Mouse (Mus musculus): ENCODE results near the gene Pigx. TPM values are rescaled to one million over a fixed set of nuclear protein-coding genes. Genes with fewer than 3 reads are reported as not detected.

The Pigx gene
- total RNA-seq, 2 experiments from 2014 or later = 18.8 to 24.5 TPM

DNA sequence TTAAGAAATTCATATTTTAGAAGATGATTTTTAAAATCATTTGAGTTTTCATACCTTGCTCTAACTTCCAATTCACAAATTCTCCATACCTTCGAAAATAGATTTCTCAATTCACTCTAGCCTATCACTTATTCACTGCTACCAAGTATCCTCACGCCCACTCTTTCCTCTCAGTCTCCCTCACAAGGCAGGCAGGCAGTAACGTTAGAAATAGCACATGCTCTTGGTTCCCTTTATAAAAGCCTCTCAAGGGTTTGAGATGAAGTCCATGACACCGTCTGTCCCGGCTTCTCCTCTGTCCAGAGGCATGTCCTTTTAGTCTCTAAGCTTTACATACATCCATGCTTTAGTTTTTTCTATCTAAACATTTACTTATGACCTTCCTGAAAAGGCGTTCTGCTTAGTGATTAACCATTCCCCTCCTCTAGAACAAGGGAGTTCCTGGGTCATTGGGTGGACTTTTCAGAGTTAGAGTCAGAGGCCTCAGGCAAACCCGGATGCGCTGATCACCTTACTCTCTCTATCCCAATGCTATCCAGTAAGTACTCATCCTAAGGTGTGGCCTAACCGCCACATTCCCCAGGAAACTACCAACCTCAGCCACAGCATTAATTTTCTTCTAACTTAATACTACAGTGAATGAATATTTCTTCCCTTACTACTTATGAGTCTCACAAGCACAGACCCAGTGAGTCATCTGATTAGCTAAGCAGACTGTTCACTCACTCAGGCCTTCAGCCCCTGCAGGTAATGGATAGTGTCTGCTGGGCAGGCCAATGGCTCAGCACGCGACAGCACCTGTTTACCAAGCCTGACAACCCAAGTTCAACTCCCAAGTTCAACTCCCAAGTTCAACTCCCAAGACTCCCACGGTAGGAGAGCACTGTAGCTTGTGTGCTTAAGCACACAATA is 30.9 kb downstream of the Pigx start:
- no peak for DNase-seq
- intact Hi-C loops (cut with DNase I) = no loop called here

DNA sequence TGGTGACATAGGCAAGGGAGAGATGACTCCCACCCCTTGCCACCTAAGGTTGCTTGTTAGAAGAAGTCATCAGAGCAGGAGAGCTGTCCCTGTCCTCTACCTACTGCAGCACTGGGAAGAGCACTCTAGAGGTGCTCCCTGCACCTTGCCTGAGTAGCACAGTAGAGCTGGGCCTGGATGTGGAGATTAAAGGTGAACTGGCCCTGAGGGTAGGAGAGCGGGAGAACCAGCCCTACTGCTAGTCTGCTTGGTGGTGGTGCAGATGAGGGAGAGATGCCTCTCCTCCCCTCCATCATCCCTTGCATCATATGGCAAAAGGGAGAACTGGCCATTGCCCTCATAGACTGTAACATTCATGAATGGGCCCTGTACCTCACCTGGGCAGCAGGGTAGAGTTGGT is 32.6 kb downstream of the Pigx start:
- intact Hi-C loops (cut with DNase I) = no loop called here
- no peak for DNase-seq

DNA sequence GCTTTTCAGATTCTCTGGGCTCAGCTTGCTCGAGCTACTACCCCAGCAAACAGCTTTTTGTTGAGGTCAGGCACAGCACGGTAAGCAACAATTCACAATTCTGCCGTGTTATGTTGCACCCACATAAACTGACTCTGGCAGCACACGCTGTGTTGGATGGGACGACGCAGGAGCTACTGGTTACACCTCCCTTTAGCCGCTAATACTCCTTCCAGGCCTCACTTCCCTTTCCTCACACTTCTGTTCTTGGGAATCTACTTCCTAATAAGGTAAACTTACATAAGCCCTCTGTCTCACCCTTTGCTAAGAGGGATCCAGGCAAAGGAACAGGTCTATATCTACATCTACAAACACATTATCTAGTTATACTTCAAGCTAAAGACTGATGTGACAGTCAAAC is 35.6 kb downstream of the Pigx start:
- no peak for DNase-seq
- intact Hi-C loops (cut with DNase I) = no loop called here

DNA sequence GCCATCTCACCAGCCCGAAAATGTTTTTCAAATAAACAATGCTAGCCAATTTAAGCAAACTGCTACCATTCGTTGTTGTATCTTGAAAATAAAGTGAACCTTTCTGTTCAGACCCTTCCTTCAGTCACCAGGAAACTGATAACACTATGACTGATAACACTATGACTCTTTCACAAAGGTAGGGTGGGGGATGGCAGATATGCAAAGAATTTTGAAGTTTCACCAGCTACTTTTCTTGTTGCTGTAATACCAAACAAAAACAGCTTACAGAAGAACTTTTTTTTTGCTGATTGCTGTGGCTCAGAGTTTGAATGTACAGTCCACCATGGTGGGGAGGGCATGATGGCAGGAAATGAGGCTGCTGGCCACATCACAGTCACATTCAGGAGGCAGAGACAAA is 37.3 kb downstream of the Pigx start:
- intact Hi-C loops (cut with DNase I) = no loop called here
- no peak for DNase-seq

DNA sequence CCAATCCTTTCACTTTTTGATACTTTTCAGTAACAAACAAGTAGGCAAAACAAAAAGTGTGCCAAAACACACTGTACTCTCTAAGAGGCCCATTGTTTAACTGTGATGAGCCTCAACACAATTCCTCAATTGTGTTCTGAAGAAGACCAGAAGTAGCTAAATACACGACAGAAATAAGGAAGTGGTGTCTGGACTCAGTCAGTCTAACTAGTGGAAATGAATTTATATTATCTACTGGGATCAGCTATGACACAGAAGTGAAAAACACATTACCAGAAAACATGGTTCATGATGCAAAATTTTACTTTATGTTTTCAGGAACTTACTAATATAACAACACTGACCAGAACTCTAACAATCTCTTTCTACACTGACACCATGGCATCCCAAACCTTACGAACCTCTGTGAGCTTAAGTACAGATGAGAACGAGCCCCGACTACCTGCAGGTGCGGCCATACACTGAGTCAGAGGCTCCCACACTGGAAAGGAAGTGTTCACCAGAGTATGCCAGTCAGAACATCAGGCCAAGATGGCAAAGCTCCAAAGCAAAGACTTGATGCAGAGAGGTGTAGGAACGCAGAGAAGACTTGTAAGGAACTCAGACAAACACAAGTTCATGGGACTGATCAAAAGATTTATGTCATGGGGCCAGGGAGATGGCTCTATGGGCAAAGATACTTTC is 39.6 kb downstream of the Pigx start:
- intact Hi-C loops (cut with DNase I) = no loop called here
- no peak for DNase-seq

DNA sequence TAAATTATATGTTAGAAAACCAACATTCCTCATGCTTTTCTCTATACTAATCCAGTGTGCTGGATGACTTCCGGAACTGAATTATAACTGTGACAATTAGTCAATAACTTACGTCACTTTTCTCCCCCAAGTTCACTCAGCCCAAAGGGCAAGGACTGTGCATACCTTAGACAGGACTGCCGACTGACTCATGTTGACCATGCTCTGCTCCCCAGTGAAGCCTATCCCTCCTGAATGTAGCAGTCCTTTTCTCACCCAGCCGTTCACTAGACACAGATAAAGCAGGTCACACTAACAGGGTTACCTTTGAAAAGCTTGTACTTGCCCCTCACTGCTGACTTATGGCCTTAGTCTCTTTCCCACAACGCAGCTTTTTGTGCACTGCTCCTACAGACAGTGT is 40.7 kb downstream of the Pigx start:
- no peak for DNase-seq
- intact Hi-C loops (cut with DNase I) = no loop called here

DNA sequence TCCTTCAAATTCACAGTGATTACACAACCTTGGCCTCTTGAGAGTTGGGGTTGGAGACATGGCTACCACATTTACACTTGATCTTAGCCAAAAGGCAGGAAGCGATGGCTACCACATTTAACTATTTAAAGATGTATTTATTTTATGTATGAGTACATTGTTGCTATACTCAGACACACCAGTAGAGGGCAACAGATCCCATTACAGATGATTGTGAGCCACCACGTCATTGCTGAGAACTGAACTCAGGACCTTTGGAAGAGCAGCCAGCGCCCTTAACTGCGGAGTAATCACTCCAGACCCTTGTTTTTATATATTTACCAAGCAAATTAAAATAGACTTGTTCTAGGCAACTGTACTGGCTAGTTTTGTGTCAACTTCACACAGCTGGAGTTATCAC is 57.2 kb downstream of the Pigx start:
- no peak for DNase-seq
- intact Hi-C loops (cut with DNase I) = loop anchor here (5.0 kb wide), 1 partner anchor 55 kb away; the partner anchor contains the start of genes Cep19 and Pigx

Other genes with a start within 250 kb of the Pigx start
- gene Meltf, start 220.9 kb downstream of the Pigx start, total RNA-seq (2021) = under 1 TPM in 1 of 2 experiments, not detected in 1; 0.07 TPM
- 1 to 10 TPM; 2.0 to 2.7 TPM for gene Pigz, start 165.9 kb downstream of the Pigx start, total RNA-seq (2021)
- gene 0610012G03Rik, start 151.2 kb downstream of the Pigx start, total RNA-seq (2021) = 10 to 100 TPM; 68.9 to 74.9 TPM
- gene Ncbp2, start 151.2 kb downstream of the Pigx start, total RNA-seq (2021) = 10 to 100 TPM; 23.3 to 25.2 TPM
- gene Senp5, start 96.5 kb downstream of the Pigx start, total RNA-seq (2021) = 10 to 100 TPM; 14.3 to 17.1 TPM
- gene Pak2, start 20.4 kb downstream of the Pigx start, total RNA-seq (2021) = 10 to 100 TPM; 31.9 to 32.9 TPM
- gene Cep19, start 60 bp upstream of the Pigx start, total RNA-seq (2021) = 10 to 100 TPM in 1 of 2 experiments, 1 to 10 TPM in 1; 8.9 to 10.2 TPM
- 1 to 10 TPM; 5.8 to 7.3 TPM for gene Nrros, start 65.9 kb upstream of the Pigx start, total RNA-seq (2021)
- gene Bex6, start 80.1 kb upstream of the Pigx start, total RNA-seq (2021) = not detected
- gene Fbxo45, start 147.4 kb upstream of the Pigx start, total RNA-seq (2021) = 10 to 100 TPM; 12.9 to 13.3 TPM
- gene Wdr53, start 147.5 kb upstream of the Pigx start, total RNA-seq (2021) = 1 to 10 TPM; 6.8 to 7.6 TPM
- 10 to 100 TPM; 19.6 to 23.1 TPM for gene Smco1, start 171.7 kb upstream of the Pigx start, total RNA-seq (2021)
- 10 to 100 TPM; 15.2 to 15.7 TPM for gene Rnf168, start 177.7 kb upstream of the Pigx start, total RNA-seq (2021)
- 10 to 100 TPM; 35.4 to 39.2 TPM for gene Ubxn7, start 232.5 kb upstream of the Pigx start, total RNA-seq (2021)